In the genomic region with DNA sequence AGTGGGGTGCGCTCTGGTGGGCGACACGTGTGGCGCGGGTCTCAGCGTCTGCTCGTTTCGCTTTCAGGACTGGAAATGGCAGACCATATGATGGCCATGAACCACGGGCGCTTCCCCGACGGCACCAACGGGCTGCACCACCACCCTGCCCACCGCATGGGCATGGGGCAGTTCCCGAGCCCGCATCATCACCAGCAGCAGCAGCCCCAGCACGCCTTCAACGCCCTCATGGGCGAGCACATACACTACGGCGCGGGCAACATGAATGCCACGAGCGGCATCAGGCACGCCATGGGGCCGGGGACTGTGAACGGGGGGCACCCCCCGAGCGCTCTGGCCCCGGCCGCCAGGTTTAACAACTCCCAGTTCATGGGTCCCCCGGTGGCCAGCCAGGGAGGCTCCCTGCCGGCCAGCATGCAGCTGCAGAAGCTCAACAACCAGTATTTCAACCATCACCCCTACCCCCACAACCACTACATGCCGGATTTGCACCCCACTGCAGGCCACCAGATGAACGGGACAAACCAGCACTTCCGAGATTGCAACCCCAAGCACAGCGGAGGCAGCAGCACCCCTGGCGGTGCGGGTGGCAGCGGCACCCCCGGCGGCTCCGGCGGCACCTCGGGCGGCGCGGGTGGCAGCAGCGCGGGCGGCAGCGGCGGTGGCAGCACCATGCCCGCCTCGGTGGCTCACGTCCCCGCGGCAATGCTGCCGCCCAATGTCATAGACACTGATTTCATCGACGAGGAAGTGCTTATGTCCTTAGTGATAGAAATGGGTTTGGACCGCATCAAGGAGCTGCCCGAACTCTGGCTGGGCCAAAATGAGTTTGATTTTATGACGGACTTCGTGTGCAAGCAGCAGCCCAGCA, we compare ENCODE assay signal across 7 mouse cellular contexts. TPM values are rescaled to one million over a fixed set of nuclear protein-coding genes. Genes with fewer than 3 reads are reported as not detected.
DNase-seq lines count a peak whose midpoint lies in the region; ATAC-seq lines count a peak whose summit lies in the region.

No protein-coding gene starts in this region.

- peak; percentile 60 for DNase-seq in adipocyte (ENCODE audit: low spot score)
- DNase-seq in embryo, embryonic 10 days (ENCODE audit: low spot score): peak; percentile 59
- DNase-seq in kidney, adult 11 months: peak; percentile 59
- peak; percentile 66 for DNase-seq in spleen, adult 12 weeks (ENCODE audit: low spot score)

- no peaks in the 10 kb centered on the region for H3K9me3 ChIP-seq in limb, embryonic 12.5 days
- H3K9me3 ChIP-seq in midbrain, embryonic 13.5 days: no peaks in the 10 kb centered on the region

- peak; percentile 5 for ATAC-seq in granulocyte monocyte progenitor cell, adult 5-6 weeks (replicated peaks; ENCODE audit: poor library complexity, severe bottlenecking)
- peak; percentile 9; the same call in 1 of the 2 replicates for ATAC-seq in limb, embryonic 12.5 days (ENCODE audit: insufficient number of reproducible peaks, insufficient read depth, low FRiP score, low TSS enrichment, low read depth)
- ATAC-seq in midbrain, embryonic 13.5 days: peak; percentile 48

- peak overlapping the region; percentile 89 for H3K9ac ChIP-seq in limb, embryonic 12.5 days (replicated peaks)
- peak overlapping the region; percentile 99 for H3K9ac ChIP-seq in midbrain, embryonic 13.5 days (replicated peaks)

- H3K4me2 ChIP-seq in limb, embryonic 12.5 days: peak overlapping the region; percentile 74
- H3K4me2 ChIP-seq in midbrain, embryonic 13.5 days (replicated peaks): peak overlapping the region; percentile 72

- H3K4me1 ChIP-seq in limb, embryonic 12.5 days (replicated peaks): peaks cover 31% of the 10 kb centered on the region
- peaks cover 35% of the 10 kb centered on the region for H3K4me1 ChIP-seq in midbrain, embryonic 13.5 days (replicated peaks)

- peak overlapping the region; percentile 100 for H3K27ac ChIP-seq in limb, embryonic 12.5 days
- peak overlapping the region; percentile 99 for H3K27ac ChIP-seq in midbrain, embryonic 13.5 days

- no peaks in the 10 kb centered on the region for H3K27me3 ChIP-seq in limb, embryonic 12.5 days
- no peaks in the 10 kb centered on the region for H3K27me3 ChIP-seq in midbrain, embryonic 13.5 days

- H3K36me3 ChIP-seq in limb, embryonic 12.5 days: 0 out of 2 replicates have a peak, but pooled peaks cover 3% of the 10 kb centered on the region
- H3K36me3 ChIP-seq in midbrain, embryonic 13.5 days: no peaks in the 10 kb centered on the region

- peak overlapping the region; percentile 90 for H3K4me3 ChIP-seq in limb, embryonic 12.5 days (replicated peaks)
- H3K4me3 ChIP-seq in midbrain, embryonic 13.5 days (replicated peaks): peak overlapping the region; percentile 96

- under 1% methylated on average over 65 of the region's 65 CpGs for WGBS in limb, embryonic 12.5 days
- WGBS in midbrain, embryonic 13.5 days: under 1% methylated on average over 65 of the region's 65 CpGs

RNA-seq across cellular contexts. Expression of gene Cited2, which starts 1.1 kb away (rescaled TPM):
- total RNA-seq in granulocyte monocyte progenitor cell, adult 5-6 weeks (2014; fragmentation: Nextera tagmentation): 96.5 and 128 TPM in 2 replicates
- total RNA-seq in granulocyte monocyte progenitor cell, adult 5-6 weeks (2017): 50.0 and 64.9 TPM in 2 replicates
- polyA plus RNA-seq in limb, embryonic 12.5 days (2016; fragmentation: Nextera tagmentation; extraction: Ambion mirVana): 51.9 and 56.7 TPM in 2 replicates
- 77.0 and 81.0 TPM in 2 replicates for polyA plus RNA-seq in midbrain, embryonic 13.5 days (2015; fragmentation: Nextera tagmentation; extraction: Ambion mirVana)

Comparison
In these comparisons a context has a peak if more than half of its experiments do, and no peak if none do; other contexts are left out.
1. Peak in every context shown above with its lines: DNase-seq, ATAC-seq, H3K4me3 ChIP-seq and H3K27ac ChIP-seq.